In genomic region chr7:112502050-112502809, GRCm38 (mm10) we compare ENCODE assay signal across 8 mouse cellular contexts.
A peak's percentile ranks its signal among the peaks of the same experiment; 100 is the strongest.
DNase-seq lines count a peak whose midpoint lies in the region; ATAC-seq and TF ChIP-seq lines count a peak whose summit lies in the region.

No protein-coding gene starts in this region.

- H3K27ac ChIP-seq in heart, adult 2 months: peak overlapping the region; percentile 9; the same call in 1 of the 2 replicates
- H3K27ac ChIP-seq in CH12.LX (ENCODE audit: insufficient read depth, low read depth): no peak overlapping the region
- peak overlapping the region; percentile 79 for H3K27ac ChIP-seq in forebrain, embryonic 10.5 days
- H3K27ac ChIP-seq in kidney, postnatal 0 days: 0 out of 2 replicates have a peak overlapping the region, but pooled peaks have one; percentile 6
- H3K27ac ChIP-seq in stomach, embryonic 16.5 days (ENCODE audit: low read length): peak overlapping the region; percentile 99

- peaks cover 15% of the 10 kb centered on the region for H3K4me1 ChIP-seq in heart, adult 2 months (ENCODE audit: control insufficient read depth, insufficient read depth, low read length)
- peaks cover 13 to 69% of the 10 kb centered on the region in 2 experiments; a peak in 3 of 4 replicates for H3K4me1 ChIP-seq in CH12.LX (ENCODE audit: control insufficient read depth in 1 of 2, insufficient read depth in 2 of 2)
- H3K4me1 ChIP-seq in forebrain, embryonic 10.5 days: peaks cover 50% of the 10 kb centered on the region
- peaks cover 38% of the 10 kb centered on the region for H3K4me1 ChIP-seq in kidney, postnatal 0 days (replicated peaks; ENCODE audit: insufficient read depth, low read length)
- peaks cover 68% of the 10 kb centered on the region for H3K4me1 ChIP-seq in stomach, embryonic 16.5 days (ENCODE audit: control insufficient read depth, insufficient read depth, low read length)

- no peaks in the 10 kb centered on the region for H3K9me3 ChIP-seq in CH12.LX (replicated peaks; ENCODE audit: low read length)
- H3K9me3 ChIP-seq in forebrain, embryonic 10.5 days: no peaks in the 10 kb centered on the region
- no peaks in the 10 kb centered on the region for H3K9me3 ChIP-seq in kidney, postnatal 0 days (replicated peaks; ENCODE audit: low read length)
- no peaks in the 10 kb centered on the region for H3K9me3 ChIP-seq in stomach, embryonic 16.5 days (replicated peaks; ENCODE audit: control insufficient read depth, low read length)

- peak in 1 of 2 experiments; percentile 21 for DNase-seq in heart, adult 2 months
- DNase-seq in heart, adult 9 months (ENCODE audit: low spot score in 2 of 2): no peak
- peak; percentile 82 for DNase-seq in CH12.LX (ENCODE audit: extremely low read depth)
- no peak for DNase-seq in forebrain, embryonic 10.5 days (ENCODE audit: extremely low spot score, low spot score)
- peak; percentile 57 for DNase-seq in kidney, postnatal 0 days (ENCODE audit: low spot score)
- DNase-seq in thymus, postnatal 0 days (ENCODE audit: low spot score): no peak
- no peak for DNase-seq in thymus, postnatal 25 days

- no peak for TF ChIP-seq CTCF in heart, adult 2 months (IDR thresholded peaks at IDR 0.05)
- no peak for TF ChIP-seq CTCF in CH12.LX (conservative IDR thresholded peaks at IDR 0.05 in 1 of 2, IDR thresholded peaks at IDR 0.05 in 1 of 2; ENCODE audit: low read depth in 2 of 2, low read length in 2 of 2)
- no peak for TF ChIP-seq CTCF in kidney, postnatal 0 days (IDR thresholded peaks at IDR 0.05; ENCODE audit: low read depth)

- no peaks in the 10 kb centered on the region for H3K27me3 ChIP-seq in heart, adult 2 months (ENCODE audit: control insufficient read depth, insufficient read depth, low read length)
- no peaks in the 10 kb centered on the region for H3K27me3 ChIP-seq in CH12.LX (replicated peaks)
- H3K27me3 ChIP-seq in forebrain, embryonic 10.5 days (ENCODE audit: poor library complexity, severe bottlenecking): no peaks in the 10 kb centered on the region
- H3K27me3 ChIP-seq in kidney, postnatal 0 days (ENCODE audit: insufficient read depth, low read length): no peaks in the 10 kb centered on the region
- H3K27me3 ChIP-seq in stomach, embryonic 16.5 days (ENCODE audit: control insufficient read depth, insufficient read depth, low read length): no peaks in the 10 kb centered on the region

- in situ Hi-C loops in CH12.LX (cut with MboI; ENCODE audit: low pct_ligation_motif_present, low pct_unique_long_range_greater_than_20kb, low sequenced_read_pairs): no loop called here

- dilution Hi-C loops in CH12.LX (cut with MboI; ENCODE audit: extremely low pct_ligation_motif_present, extremely low pct_unique_long_range_greater_than_20kb, low sequenced_read_pairs): no loop called here

- no peak for TF ChIP-seq RAD21 in CH12.LX (IDR thresholded peaks at IDR 0.05; ENCODE audit: low read depth, low read length)

- intact Hi-C loops in heart, adult 2 months (cut with DNase I): no loop called here

- H3K9ac ChIP-seq in heart, adult 2 months (ENCODE audit: low read depth, low read length): no peak overlapping the region
- H3K9ac ChIP-seq in CH12.LX (ENCODE audit: insufficient read depth, low read depth): no peak overlapping the region
- H3K9ac ChIP-seq in kidney, postnatal 0 days (ENCODE audit: low read depth, low read length): no peak overlapping the region
- no peak overlapping the region; the same call in 1 of the 2 replicates for H3K9ac ChIP-seq in stomach, embryonic 16.5 days (ENCODE audit: low read length)

- TF ChIP-seq POLR2A in heart, adult 2 months (IDR thresholded peaks at IDR 0.05; ENCODE audit: insufficient read depth, low read depth, low read length): no peak
- no peak for TF ChIP-seq POLR2A in CH12.LX (IDR thresholded peaks at IDR 0.05; ENCODE audit: low read depth, low read length)

- no peak for TF ChIP-seq EP300 in heart, adult 2 months (IDR thresholded peaks at IDR 0.05; ENCODE audit: insufficient read depth, low read depth, low read length)
- no peak for TF ChIP-seq EP300 in CH12.LX (IDR thresholded peaks at IDR 0.05; ENCODE audit: low read length)

- H3K79me2 ChIP-seq in heart, adult 2 months (replicated peaks; ENCODE audit: control insufficient read depth, insufficient read depth, low read length): no peaks in the 10 kb centered on the region; the same call in 1 of the 2 replicates
- H3K79me2 ChIP-seq in CH12.LX (replicated peaks; ENCODE audit: control insufficient read depth, extremely low read depth, insufficient read depth, poor library complexity, severe bottlenecking): no peaks in the 10 kb centered on the region

- H3K4me3 ChIP-seq in heart, adult 2 months: peak overlapping the region; percentile 9; the same call in 1 of the 2 replicates
- peak overlapping the region in 1 of 3 experiments; percentile 52 for H3K4me3 ChIP-seq in CH12.LX (replicated peaks in 1 of 3; ENCODE audit: low read depth in 2 of 3, low read length in 2 of 3, poor library complexity in 1 of 3)
- H3K4me3 ChIP-seq in forebrain, embryonic 10.5 days: no peak overlapping the region
- H3K4me3 ChIP-seq in kidney, postnatal 0 days (replicated peaks; ENCODE audit: low read depth, low read length): no peak overlapping the region
- no peak overlapping the region for H3K4me3 ChIP-seq in stomach, embryonic 16.5 days (replicated peaks; ENCODE audit: low read length)

- 39% methylated on average over 18 of the region's 18 CpGs for WGBS in heart, adult 2 months
- WGBS in forebrain, embryonic 10.5 days: 37% methylated on average over 18 of the region's 18 CpGs
- 35% methylated on average over 17 of the region's 18 CpGs for whole genome bisulfite sequencing in kidney, postnatal 0 days
- 21% methylated on average over 18 of the region's 18 CpGs for WGBS in stomach, embryonic 16.5 days

- peak overlapping the region; percentile 47 for H3K4me2 ChIP-seq in CH12.LX (ENCODE audit: insufficient read depth, low read depth, poor library complexity, severe bottlenecking)
- H3K4me2 ChIP-seq in kidney, postnatal 0 days (ENCODE audit: low read length): no peak overlapping the region; the same call in 1 of the 2 replicates
- H3K4me2 ChIP-seq in stomach, embryonic 16.5 days (ENCODE audit: low read depth, low read length): peak overlapping the region; percentile 37

- no peaks in the 10 kb centered on the region for H3K36me3 ChIP-seq in heart, adult 2 months (ENCODE audit: control insufficient read depth, insufficient read depth, low read length)
- no peaks in the 10 kb centered on the region for H3K36me3 ChIP-seq in CH12.LX (replicated peaks in 1 of 2; ENCODE audit: control insufficient read depth in 1 of 2, insufficient read depth in 1 of 2, low read length in 1 of 2)
- no peaks in the 10 kb centered on the region for H3K36me3 ChIP-seq in forebrain, embryonic 10.5 days (replicated peaks)
- no peaks in the 10 kb centered on the region for H3K36me3 ChIP-seq in kidney, postnatal 0 days (ENCODE audit: insufficient read depth, low read length)
- no peaks in the 10 kb centered on the region for H3K36me3 ChIP-seq in stomach, embryonic 16.5 days (ENCODE audit: control insufficient read depth, insufficient read depth, low read length)

- no peak for ATAC-seq in kidney, postnatal 0 days (replicated peaks; ENCODE audit: low FRiP score, low read depth)
- ATAC-seq in stomach, embryonic 16.5 days (ENCODE audit: insufficient read depth, low FRiP score): no peak

TF ChIP-seq in CH12.LX, 34 proteins besides CTCF, POLR2A, EP300 and RAD21:
- TF ChIP-seq ELF1 (IDR thresholded peaks at IDR 0.05; ENCODE audit: low read depth, low read length): no peak
- TF ChIP-seq JUND (conservative IDR thresholded peaks at IDR 0.05; ENCODE audit: low read depth, low read length): peak; percentile 37; the same call in 1 of the 2 replicates
- TF ChIP-seq E2F4 (IDR thresholded peaks at IDR 0.05; ENCODE audit: insufficient replicate concordance, low read depth, low read length): peak; percentile 85; the same call in 1 of the 2 replicates

Comparison
In these comparisons a context has a peak if more than half of its experiments do, and no peak if none do; other contexts are left out.
1. DNase-seq: peak in CH12.LX (single experiment) and kidney, postnatal 0 days (single experiment); none in heart, adult 9 months (0 of 2), forebrain, embryonic 10.5 days (single experiment), thymus, postnatal 0 days (single experiment) and thymus, postnatal 25 days (single experiment).